Mouse (Mus musculus) layer of hippocampus, adult 6 months (tissue): ENCODE results near the gene Col17a1. TPM values are rescaled to one million over a fixed set of nuclear protein-coding genes. Genes with fewer than 3 reads are reported as not detected.

Experiments
- long read RNA-seq, 2 experiments: library from polyadenylated mRNA; unstranded; transcript quantifications; one replicate each; pipeline ENCODE4 v2.0.0; 2019 to 2020
- polyA plus RNA-seq: library from polyadenylated mRNA; unstranded; fragments of <200 nt; fragmentation: Nextera tagmentation; gene quantifications from 2 replicates; pipeline ENCODE4 v1.2.3, GENCODE M21; 2021

The Col17a1 gene
- 0.03 and 0.40 TPM in 2 replicates for polyA plus RNA-seq
- long read RNA-seq, experiment 1 = 0 reads
- long read RNA-seq, experiment 2 = 0 reads

DNA sequence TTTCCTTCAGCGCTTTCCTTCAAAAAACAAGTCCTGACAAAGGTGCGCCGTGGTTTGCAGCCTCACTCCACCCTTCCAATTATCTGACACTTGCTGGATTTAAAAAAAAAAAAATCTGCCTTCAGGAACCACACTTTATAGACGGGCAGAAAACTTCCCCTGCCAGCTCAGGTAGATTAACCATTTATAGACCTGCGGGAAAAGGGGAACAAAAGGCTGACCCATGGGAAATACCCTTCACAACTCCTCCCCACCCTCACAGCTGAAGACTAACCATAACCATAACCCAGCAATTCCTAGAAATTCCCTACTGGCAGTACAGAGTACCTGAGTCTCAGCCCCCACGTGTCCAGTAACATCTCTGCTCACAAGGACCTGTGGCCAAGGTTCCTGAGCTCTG lies at the start of gene Col17a1:
Gene Col17a1, minus strand, starts transcription at position 101 of the 400 bp plus-strand sequence.

GRCm38 (mm10) chr19:47731071-47731881 lies 39.4 kb upstream of the Col17a1 start, which contains the start of gene Sfr1:
TSS of gene Sfr1 (plus strand) at chr19:47731682.

Other genes starting within 250 kb of the Col17a1 start
- gene Sh3pxd2a, start 227.7 kb downstream of the Col17a1 start, polyA plus RNA-seq = 1.6 and 2.5 TPM in 2 replicates
- 18.8 and 20.5 TPM in 2 replicates for gene Stn1, start 154.6 kb downstream of the Col17a1 start, polyA plus RNA-seq
- 3.6 and 4.8 TPM in 2 replicates for gene Slk, start 112.4 kb downstream of the Col17a1 start, polyA plus RNA-seq
- 162 and 175 TPM in 2 replicates for gene Sfr1, start 39.6 kb upstream of the Col17a1 start, polyA plus RNA-seq
- 81.9 and 88.9 TPM in 2 replicates for gene Gsto1, start 162.9 kb upstream of the Col17a1 start, polyA plus RNA-seq
- gene Gsto2, start 173.4 kb upstream of the Col17a1 start, polyA plus RNA-seq = 3.1 and 4.2 TPM in 2 replicates
- 1.7 TPM in 2 replicates for gene Cfap43, start 227.2 kb upstream of the Col17a1 start, polyA plus RNA-seq
- 0.24 and 0.44 TPM in 2 replicates for gene Itprip, start 227.2 kb upstream of the Col17a1 start, polyA plus RNA-seq
- gene Cfap58, start 245.6 kb upstream of the Col17a1 start, polyA plus RNA-seq = 0.48 and 0.60 TPM in 2 replicates